Mouse (Mus musculus): ENCODE results near the gene Ptprn2.

DNA sequence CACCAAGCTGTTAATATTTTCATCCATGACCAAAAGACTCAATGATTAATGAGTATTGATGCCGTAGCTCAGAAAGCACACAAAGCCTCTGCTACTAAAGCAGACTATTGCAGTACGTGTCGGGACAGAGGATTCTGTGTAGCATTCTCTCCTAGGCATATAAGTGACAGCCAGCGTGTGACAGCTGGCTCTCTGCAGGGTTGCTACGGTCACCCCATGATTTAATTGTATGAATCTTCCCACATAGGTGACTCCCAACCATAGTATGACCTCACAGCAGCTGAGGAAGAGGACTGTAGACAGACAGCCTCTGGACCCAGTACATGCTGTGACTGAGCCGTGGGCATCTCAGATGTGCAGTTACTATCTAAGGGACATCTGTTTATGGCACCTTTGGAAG is 114.5 kb downstream of the Ptprn2 start:
- TF ChIP-seq CTCF (IDR thresholded peaks at IDR 0.05; ENCODE audit: low read depth, low read length), result no peak
- no peak for TF ChIP-seq POLR2AphosphoS5 (IDR thresholded peaks at IDR 0.05; ENCODE audit: insufficient replicate concordance, low read depth, low read length)
- no peak for TF ChIP-seq GATA1 (IDR thresholded peaks at IDR 0.05; ENCODE audit: borderline replicate concordance, low read length)
- TF ChIP-seq TAL1 (conservative IDR thresholded peaks at IDR 0.05; ENCODE audit: low read depth, low read length), result no peak
- no peak for TF ChIP-seq GATA2 (IDR thresholded peaks at IDR 0.05; ENCODE audit: borderline replicate concordance, low read depth, low read length)
